Mouse (Mus musculus) forebrain, embryonic 10.5 days (tissue): ENCODE data around the gene Ier5. TPM values are rescaled to one million over a fixed set of nuclear protein-coding genes. Genes with fewer than 3 reads are reported as not detected.
A peak's percentile ranks its signal among the peaks of the same experiment; 100 is the strongest.

ENCODE experiments used
- DNase-seq: peaks from one replicate; pipeline ENCODE4 v3.0.0-alpha.2; 2017; ENCODE audit warnings: low spot score; ENCODE audit errors: extremely low spot score
- H3K27ac ChIP-seq: fragments of 300-500 bp; sonication (generic); 2 replicates; pipeline ENCODE4 v1.5.1; 2016; ENCODE audit warnings: mild to moderate bottlenecking
- H3K27me3 ChIP-seq: fragments of 300-500 bp; sonication (generic); 2 replicates; pipeline ENCODE4 v1.6.1; 2016; ENCODE audit warnings: mild to moderate bottlenecking; ENCODE audit not compliant: poor library complexity, severe bottlenecking
- H3K36me3 ChIP-seq: fragments of 300-500 bp; sonication (generic); replicated peaks from 2 replicates; pipeline ENCODE4 v1.6.1; 2016; ENCODE audit warnings: mild to moderate bottlenecking, moderate library complexity
- H3K4me1 ChIP-seq: fragments of 300-500 bp; sonication (generic); 2 replicates; pipeline ENCODE4 v1.6.1; 2016
- H3K4me3 ChIP-seq: fragments of 300-500 bp; sonication (generic); 2 replicates; pipeline ENCODE4 v1.5.1; 2016; ENCODE audit warnings: mild to moderate bottlenecking, moderate library complexity
- H3K9me3 ChIP-seq: fragments of 300-500 bp; sonication (generic); 2 replicates; pipeline ENCODE4 v1.6.1; 2016; ENCODE audit warnings: mild to moderate bottlenecking, moderate library complexity
- WGBS: fragments of 180-500 bp; shearing (Covaris S2); methylation state at CpG from one replicate; pipeline ENCODE4 v1.1.7; 2016; 5-methylcytosine and 5-hydroxymethylcytosine counted together
- polyA plus RNA-seq: library from polyadenylated mRNA; unstranded; fragments of >200 nt; fragmentation: Nextera tagmentation; extraction: Ambion mirVana; gene quantifications from 2 replicates; pipeline ENCODE4 v1.2.1, GENCODE M21; 2016

Ier5 gene
- polyA plus RNA-seq, 1 experiment from 2014 or later, result 4.1 TPM

DNA sequence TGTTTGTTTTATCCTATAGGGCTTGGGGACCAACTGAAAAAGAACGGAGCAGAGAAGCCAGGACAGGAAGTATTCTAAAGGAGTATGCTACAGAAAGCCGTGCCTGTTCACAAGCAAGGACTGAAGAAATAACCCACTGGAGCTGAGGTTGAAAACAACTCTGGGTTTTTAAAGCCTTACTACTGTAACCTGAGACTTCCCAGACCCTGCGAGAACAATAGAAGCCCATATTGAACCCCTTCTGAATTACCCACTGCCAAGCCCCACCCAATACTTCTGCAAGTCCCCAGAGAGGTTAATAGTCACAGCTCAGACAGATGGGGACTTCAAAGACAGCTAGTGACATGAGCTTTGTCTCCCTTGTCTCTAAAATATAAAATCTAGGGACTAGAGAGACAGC is 44.4 kb downstream of the Ier5 start:
- H3K36me3 ChIP-seq, result no peaks in the 10 kb centered on the region
- peaks cover 34% of the 10 kb centered on the region; the same call in 1 of the 2 replicates for H3K27me3 ChIP-seq
- H3K4me1 ChIP-seq, result peaks cover 76% of the 10 kb centered on the region
- peaks cover 3% of the 10 kb centered on the region; the same call in 1 of the 2 replicates for H3K9me3 ChIP-seq
- peak overlapping the region; percentile 51; the same call in 1 of the 2 replicates for H3K27ac ChIP-seq
- 55% methylated on average over 3 of the region's 3 CpGs for WGBS
- no peak for DNase-seq
- H3K4me3 ChIP-seq, result no peak overlapping the region

DNA sequence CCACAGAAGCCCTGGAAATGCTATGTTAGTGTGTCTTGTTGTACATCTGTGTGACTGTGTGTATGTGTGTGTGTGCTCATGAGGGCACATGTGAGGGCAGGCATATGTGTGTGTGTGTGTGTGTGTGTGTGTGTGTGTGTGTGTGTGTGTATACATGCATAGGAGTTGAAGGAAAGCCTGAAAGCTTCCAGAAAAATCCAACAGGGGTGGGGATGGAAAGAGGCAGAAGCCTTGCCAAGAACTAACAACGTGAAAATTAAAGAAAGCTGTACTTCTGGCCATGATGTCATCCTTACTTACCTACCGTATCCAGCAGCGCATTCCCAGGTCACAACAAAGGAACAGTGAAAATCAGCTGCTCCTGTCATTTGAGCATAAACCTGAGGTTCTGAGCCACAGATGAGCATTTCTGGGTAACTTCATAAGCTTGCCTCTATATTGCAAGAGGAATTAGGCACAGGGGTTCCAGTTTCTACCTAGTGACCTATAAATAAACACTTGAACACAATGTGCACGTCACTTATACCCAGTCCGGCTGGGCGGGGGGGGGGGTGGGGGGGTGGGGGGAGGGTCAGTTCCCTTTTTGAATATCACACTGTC is 45.0 kb downstream of the Ier5 start:
- Histone ChIP-seq H3K27ac (0 out of 2 replicates have a peak overlapping the region, but pooled peaks have one; percentile 26), H3K27me3 (peaks cover 28% of the 10 kb centered on the region; the same call in 1 of the 2 replicates), H3K4me1 (peaks cover 77% of the 10 kb centered on the region), H3K4me3 (no peak overlapping the region), H3K36me3 (no peaks in the 10 kb centered on the region), H3K9me3 (peaks cover 3% of the 10 kb centered on the region; the same call in 1 of the 2 replicates)
- 70% methylated on average over 6 of the region's 6 CpGs for WGBS
- DNase-seq, result no peak

DNA sequence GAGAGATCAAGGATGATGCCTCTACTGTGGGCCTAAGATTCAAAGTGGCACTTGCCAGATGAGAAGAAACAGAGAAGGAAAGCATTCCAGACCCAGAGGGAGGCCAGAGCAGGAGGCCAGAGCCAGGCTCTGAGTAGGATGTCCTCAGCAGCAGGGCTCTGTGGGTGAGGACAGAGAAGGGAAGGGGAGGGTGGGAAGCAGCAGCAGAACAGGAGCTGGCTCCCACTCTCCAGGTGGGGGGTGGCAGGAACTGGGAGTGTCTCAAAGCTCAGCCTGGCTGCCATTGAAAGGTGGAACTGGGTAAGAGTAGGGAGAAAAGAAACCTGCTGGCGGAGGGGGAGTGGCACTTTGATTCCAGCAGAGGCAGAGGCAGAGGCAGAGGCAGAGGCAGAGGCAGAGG is 46.1 kb downstream of the Ier5 start:
- no peaks in the 10 kb centered on the region for H3K36me3 ChIP-seq
- H3K9me3 ChIP-seq, result peaks cover 3% of the 10 kb centered on the region; the same call in 1 of the 2 replicates
- H3K4me1 ChIP-seq, result peaks cover 74% of the 10 kb centered on the region
- H3K27ac ChIP-seq, result peak overlapping the region; percentile 83
- WGBS, result 84% methylated on average over 1 of the region's 1 CpGs
- DNase-seq, result no peak
- peaks cover 20% of the 10 kb centered on the region for H3K27me3 ChIP-seq
- no peak overlapping the region for H3K4me3 ChIP-seq

DNA sequence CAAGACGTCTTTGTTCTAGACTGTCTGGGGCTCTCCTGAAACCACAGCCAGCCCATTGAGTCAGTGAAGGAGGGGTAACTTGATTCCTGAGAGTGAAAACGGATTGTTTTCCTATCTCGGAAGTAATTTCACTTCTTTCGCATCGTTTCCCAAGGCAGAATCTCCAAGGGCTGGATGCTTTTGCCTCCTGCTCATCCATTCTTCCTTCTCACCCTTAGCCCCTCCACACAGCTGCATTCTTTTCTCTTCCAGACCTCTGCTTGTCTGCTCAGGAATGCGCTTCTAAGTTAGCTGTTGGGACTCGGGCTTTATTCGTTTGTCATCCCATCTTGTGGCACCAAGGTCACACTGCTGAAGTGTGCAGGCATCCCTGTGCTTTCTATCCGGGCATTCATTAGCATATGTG is 46.7 kb downstream of the Ier5 start:
- DNase-seq, result no peak
- 25% methylated on average over 9 of the region's 9 CpGs for WGBS
- peaks cover 22% of the 10 kb centered on the region for H3K27me3 ChIP-seq

DNA sequence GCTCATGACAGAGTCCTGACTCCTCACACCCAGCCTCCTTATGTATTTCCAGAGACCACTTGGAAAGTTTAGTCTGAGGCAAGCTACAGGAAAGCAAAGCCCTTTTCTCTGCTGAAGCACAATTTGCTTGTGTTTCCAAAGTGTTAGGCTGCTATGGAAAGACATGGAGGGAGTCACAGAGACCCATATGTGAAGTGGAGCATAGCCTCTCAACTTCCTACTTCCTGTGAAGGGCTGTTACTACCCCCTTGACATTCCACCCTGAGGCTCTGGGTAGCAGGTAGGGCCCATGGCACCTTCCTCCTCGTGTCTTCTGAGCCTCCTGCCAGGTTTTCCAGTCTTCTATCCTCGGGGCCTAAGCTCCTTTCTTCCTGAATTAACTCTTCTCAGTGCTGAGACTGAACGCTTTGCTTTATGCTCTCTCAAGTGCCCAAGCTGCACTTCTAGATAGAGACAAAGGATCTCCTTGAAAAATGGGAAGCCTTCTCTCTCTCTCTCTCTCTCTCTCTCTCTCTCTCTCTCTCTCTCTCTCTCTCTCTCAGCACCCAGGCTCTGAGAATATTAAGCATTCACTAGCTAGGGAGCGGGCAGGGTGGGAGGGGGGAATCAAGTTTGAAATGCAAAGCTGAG is 47.2 kb downstream of the Ier5 start:
- H3K9me3 ChIP-seq, result peaks cover 3% of the 10 kb centered on the region; the same call in 1 of the 2 replicates
- no peaks in the 10 kb centered on the region for H3K36me3 ChIP-seq
- 16% methylated on average over 4 of the region's 4 CpGs for WGBS
- peaks cover 22% of the 10 kb centered on the region for H3K27me3 ChIP-seq
- no peak overlapping the region for H3K4me3 ChIP-seq
- peaks cover 68% of the 10 kb centered on the region for H3K4me1 ChIP-seq
- H3K27ac ChIP-seq, result peak overlapping the region; percentile 83
- DNase-seq, result no peak

More for the DNA sequence above, 46.7 kb downstream of the Ier5 start:
- Histone ChIP-seq H3K36me3 (no peaks in the 10 kb centered on the region), H3K4me1 (peaks cover 69% of the 10 kb centered on the region), H3K27ac (peak overlapping the region; percentile 83), H3K4me3 (no peak overlapping the region), H3K9me3 (peaks cover 3% of the 10 kb centered on the region; the same call in 1 of the 2 replicates)

DNA sequence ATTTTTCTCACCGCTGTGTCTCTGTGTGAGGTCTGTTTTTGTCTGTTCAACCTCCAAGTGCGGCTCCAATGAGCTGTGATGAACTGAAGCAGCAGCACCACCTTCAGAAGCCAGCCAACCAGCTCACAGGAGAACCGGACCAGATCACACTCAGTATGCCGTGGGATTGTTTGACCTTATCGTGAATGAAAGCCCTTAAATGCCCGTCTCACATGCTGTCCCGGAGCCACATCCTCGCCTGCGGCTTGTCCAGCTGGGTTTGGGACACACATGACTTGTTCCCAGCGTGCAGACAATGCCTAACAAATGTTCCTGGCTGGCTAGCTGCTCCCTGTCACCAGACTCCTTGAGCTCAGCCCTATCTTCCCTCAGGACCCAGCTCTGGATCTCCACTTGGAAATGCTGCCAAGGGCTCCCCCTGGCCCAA is 47.7 kb downstream of the Ier5 start:
- 62% methylated on average over 10 of the region's 10 CpGs for WGBS
- no peak for DNase-seq

DNA sequence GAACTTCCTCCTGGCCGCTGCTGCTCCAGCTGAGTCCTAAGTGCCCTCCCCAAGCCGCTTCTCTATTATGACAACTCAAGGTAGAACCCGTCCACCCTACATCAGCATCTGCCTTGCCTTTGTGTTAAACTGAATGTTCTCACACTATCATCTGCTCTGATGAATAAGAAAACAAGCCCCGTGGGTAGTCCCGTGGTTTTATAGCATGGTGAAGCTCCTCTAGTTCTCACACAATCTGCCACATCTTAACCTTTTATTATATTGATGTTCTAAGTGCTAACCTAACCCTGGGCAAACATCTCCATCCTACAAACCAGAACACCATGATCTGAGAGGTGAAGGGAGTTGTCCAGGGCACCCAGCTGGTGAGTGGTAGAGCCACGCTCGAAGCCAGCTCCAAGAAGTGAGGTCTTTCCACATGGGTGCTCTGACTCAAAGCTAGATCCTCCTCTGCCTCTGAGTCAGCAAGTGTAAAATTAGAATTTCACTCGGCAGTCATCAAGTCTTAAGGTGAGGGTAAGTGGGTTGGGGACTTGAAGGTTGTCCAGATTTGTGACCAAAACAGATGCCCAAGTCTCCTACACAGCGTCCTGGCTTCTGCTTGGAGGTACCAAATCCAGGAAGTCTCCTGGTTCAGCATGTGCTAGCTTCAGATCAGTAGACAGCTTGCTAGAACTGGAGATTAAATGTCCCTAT is 48.4 kb downstream of the Ier5 start:
- Histone ChIP-seq H3K27me3 (peaks cover 22% of the 10 kb centered on the region), H3K36me3 (no peaks in the 10 kb centered on the region), H3K4me3 (no peak overlapping the region), H3K9me3 (peaks cover 3% of the 10 kb centered on the region; the same call in 1 of the 2 replicates), H3K4me1 (peaks cover 66% of the 10 kb centered on the region), H3K27ac (peak overlapping the region; percentile 83)
- 94% methylated on average over 9 of the region's 9 CpGs for WGBS
- DNase-seq, result no peak

More for the DNA sequence above, 47.7 kb downstream of the Ier5 start:
- no peak overlapping the region for H3K4me3 ChIP-seq
- H3K4me1 ChIP-seq, result peaks cover 68% of the 10 kb centered on the region
- no peaks in the 10 kb centered on the region for H3K36me3 ChIP-seq
- peak overlapping the region; percentile 83 for H3K27ac ChIP-seq
- peaks cover 3% of the 10 kb centered on the region; the same call in 1 of the 2 replicates for H3K9me3 ChIP-seq
- peaks cover 22% of the 10 kb centered on the region for H3K27me3 ChIP-seq

DNA sequence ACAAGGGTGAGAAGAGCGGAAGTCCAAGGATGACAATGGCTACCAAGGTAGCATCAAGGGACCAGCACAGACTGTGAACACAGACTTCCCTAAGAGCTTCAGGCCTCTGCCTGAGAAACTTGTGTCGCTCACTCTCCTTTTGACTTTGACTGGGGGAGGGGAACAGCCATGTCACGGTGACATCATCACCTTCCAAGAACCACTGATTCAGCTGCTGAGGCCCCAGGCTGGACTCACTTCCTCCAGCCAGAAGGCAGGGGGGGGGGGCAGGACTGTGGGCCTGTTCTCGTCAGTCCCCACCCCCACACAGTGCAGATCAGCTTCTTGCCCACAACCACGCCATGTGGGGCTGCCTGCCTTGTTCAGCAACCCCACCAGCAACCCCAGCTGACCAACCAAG is 49.3 kb downstream of the Ier5 start:
- H3K36me3 ChIP-seq, result no peaks in the 10 kb centered on the region
- no peak overlapping the region for H3K4me3 ChIP-seq
- DNase-seq, result peak; percentile 54
- H3K27ac ChIP-seq, result peak overlapping the region; percentile 83
- 55% methylated on average over 5 of the region's 5 CpGs for WGBS
- peaks cover 60% of the 10 kb centered on the region for H3K4me1 ChIP-seq
- H3K27me3 ChIP-seq, result peaks cover 22% of the 10 kb centered on the region
- H3K9me3 ChIP-seq, result peaks cover 3% of the 10 kb centered on the region; the same call in 1 of the 2 replicates

DNA sequence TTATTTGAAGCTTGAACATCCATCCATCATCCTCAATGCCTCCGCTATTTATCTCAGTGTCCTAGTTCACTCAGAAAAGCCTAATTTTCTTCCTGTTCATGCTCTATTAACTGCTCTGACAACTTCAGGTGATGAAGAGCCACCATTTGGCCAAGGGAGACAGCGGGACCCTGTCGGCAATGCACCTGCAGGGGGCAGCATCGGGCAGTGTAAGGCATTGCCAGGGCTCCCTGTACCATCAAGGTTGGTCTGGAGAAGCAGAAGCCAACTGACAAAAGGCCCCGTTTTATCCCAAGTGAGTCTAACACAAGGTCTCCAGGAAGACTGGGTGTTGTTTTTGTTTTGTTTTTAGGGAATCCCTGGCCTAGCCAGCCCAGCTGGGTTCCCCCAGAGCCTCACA is 50.5 kb downstream of the Ier5 start:
- Histone ChIP-seq H3K4me1 (peaks cover 48% of the 10 kb centered on the region), H3K4me3 (no peak overlapping the region), H3K36me3 (no peaks in the 10 kb centered on the region), H3K27me3 (peaks cover 22% of the 10 kb centered on the region), H3K27ac (peak overlapping the region; percentile 58), H3K9me3 (peaks cover 3% of the 10 kb centered on the region; the same call in 1 of the 2 replicates)
- peak; percentile 88 for DNase-seq
- 6% methylated on average over 5 of the region's 5 CpGs for WGBS

Other genes starting within 250 kb of the Ier5 start
- gene Cacna1e, start 215.1 kb downstream of the Ier5 start, polyA plus RNA-seq, result 0.46 and 0.57 TPM in 2 replicates
- gene Mr1, start 47.2 kb upstream of the Ier5 start, polyA plus RNA-seq, result 0.36 and 0.47 TPM in 2 replicates
- gene Stx6, start 59.1 kb upstream of the Ier5 start, polyA plus RNA-seq, result 82.1 and 84.3 TPM in 2 replicates
- gene BC034090, start 144.8 kb upstream of the Ier5 start, polyA plus RNA-seq, result 3.6 and 4.4 TPM in 2 replicates